Mouse (Mus musculus): ENCODE results near the gene Mapre3. TPM values are rescaled to one million over a fixed set of nuclear protein-coding genes. Genes with fewer than 3 reads are reported as not detected.

Gene Mapre3
- polyA plus RNA-seq, 1 experiment from 2014 or later = 20.0 TPM

GRCm38 (mm10) chr5:30886209-30886608 lies 71.8 kb downstream of the Mapre3 start:
- peak overlapping the region; percentile 89 for H3K4me2 ChIP-seq (ENCODE audit: low read depth, low read length)

GRCm38 (mm10) chr5:30886731-30887130 lies 72.3 kb downstream of the Mapre3 start:
- Histone ChIP-seq H3K4me2 (ENCODE audit: low read depth, low read length) (peak overlapping the region; percentile 89), H3K36me3 (ENCODE audit: control insufficient read depth, insufficient read depth, low read length) (0 out of 2 replicates have a peak, but pooled peaks cover under 1% of the 10 kb centered on the region), H3K27me3 (ENCODE audit: control insufficient read depth, insufficient read depth, low read length) (no peaks in the 10 kb centered on the region), H3K4me1 (ENCODE audit: control insufficient read depth, insufficient read depth, low read length) (peaks cover 10% of the 10 kb centered on the region), H3K27ac (ENCODE audit: low read length) (peak overlapping the region; percentile 92), H3K9me3 (replicated peaks; ENCODE audit: control insufficient read depth, low read length) (no peaks in the 10 kb centered on the region), H3K9ac (ENCODE audit: low read length) (peak overlapping the region; percentile 89; the same call in 1 of the 2 replicates), H3K4me3 (replicated peaks; ENCODE audit: low read length) (peak overlapping the region; percentile 88)
- no peak for ATAC-seq (ENCODE audit: insufficient read depth, low FRiP score)
- WGBS = 33% methylated on average over 5 of the region's 5 CpGs

More at GRCm38 (mm10) chr5:30886209-30886608, 71.8 kb downstream of the Mapre3 start:
- H3K27ac ChIP-seq (ENCODE audit: low read length) = no peak overlapping the region
- H3K36me3 ChIP-seq (ENCODE audit: control insufficient read depth, insufficient read depth, low read length) = no peaks in the 10 kb centered on the region
- ATAC-seq (ENCODE audit: insufficient read depth, low FRiP score) = no peak
- no peaks in the 10 kb centered on the region for H3K27me3 ChIP-seq (ENCODE audit: control insufficient read depth, insufficient read depth, low read length)
- 44% methylated on average over 4 of the region's 4 CpGs for WGBS
- no peak overlapping the region; the same call in 1 of the 2 replicates for H3K4me3 ChIP-seq (replicated peaks; ENCODE audit: low read length)
- H3K9me3 ChIP-seq (replicated peaks; ENCODE audit: control insufficient read depth, low read length) = no peaks in the 10 kb centered on the region
- H3K4me1 ChIP-seq (ENCODE audit: control insufficient read depth, insufficient read depth, low read length) = peaks cover 10% of the 10 kb centered on the region
- H3K9ac ChIP-seq (ENCODE audit: low read length) = no peak overlapping the region

GRCm38 (mm10) chr5:30887331-30887761 lies 72.9 kb downstream of the Mapre3 start:
- 0% methylated on average over 19 of the region's 19 CpGs for WGBS
- Histone ChIP-seq H3K4me2 (ENCODE audit: low read depth, low read length) (peak overlapping the region; percentile 89), H3K36me3 (ENCODE audit: control insufficient read depth, insufficient read depth, low read length) (0 out of 2 replicates have a peak, but pooled peaks cover 4% of the 10 kb centered on the region), H3K4me1 (ENCODE audit: control insufficient read depth, insufficient read depth, low read length) (peaks cover 10% of the 10 kb centered on the region), H3K27me3 (ENCODE audit: control insufficient read depth, insufficient read depth, low read length) (no peaks in the 10 kb centered on the region), H3K4me3 (replicated peaks; ENCODE audit: low read length) (peak overlapping the region; percentile 88), H3K9ac (ENCODE audit: low read length) (peak overlapping the region; percentile 89), H3K27ac (ENCODE audit: low read length) (peak overlapping the region; percentile 92), H3K9me3 (replicated peaks; ENCODE audit: control insufficient read depth, low read length) (no peaks in the 10 kb centered on the region)
- ATAC-seq (ENCODE audit: insufficient read depth, low FRiP score) = peak; percentile 35

GRCm38 (mm10) chr5:30887858-30888336 lies 73.5 kb downstream of the Mapre3 start:
- H3K4me2 ChIP-seq (ENCODE audit: low read depth, low read length) = peak overlapping the region; percentile 89
- H3K27me3 ChIP-seq (ENCODE audit: control insufficient read depth, insufficient read depth, low read length) = no peaks in the 10 kb centered on the region
- H3K9me3 ChIP-seq (replicated peaks; ENCODE audit: control insufficient read depth, low read length) = no peaks in the 10 kb centered on the region
- peak overlapping the region; percentile 89 for H3K9ac ChIP-seq (ENCODE audit: low read length)
- H3K4me1 ChIP-seq (ENCODE audit: control insufficient read depth, insufficient read depth, low read length) = peaks cover 10% of the 10 kb centered on the region
- 0 out of 2 replicates have a peak, but pooled peaks cover 4% of the 10 kb centered on the region for H3K36me3 ChIP-seq (ENCODE audit: control insufficient read depth, insufficient read depth, low read length)
- peak overlapping the region; percentile 88 for H3K4me3 ChIP-seq (replicated peaks; ENCODE audit: low read length)
- H3K27ac ChIP-seq (ENCODE audit: low read length) = peak overlapping the region; percentile 92
- under 1% methylated on average over 28 of the region's 28 CpGs for WGBS
- peak; percentile 89 for ATAC-seq (ENCODE audit: insufficient read depth, low FRiP score)

GRCm38 (mm10) chr5:30888337-30889087 lies 74.1 kb downstream of the Mapre3 start, which contains the start of gene Agbl5:
TSS of gene Agbl5 (plus strand) at chr5:30888694.
- peak; percentile 92 for ATAC-seq (ENCODE audit: insufficient read depth, low FRiP score)
- Histone ChIP-seq H3K9ac (ENCODE audit: low read length) (peak within 1 kb of the TSS; percentile 91), H3K9me3 (replicated peaks; ENCODE audit: control insufficient read depth, low read length) (no peaks in the 10 kb centered on the region), H3K27ac (ENCODE audit: low read length) (peak within 1 kb of the TSS; percentile 92), H3K4me3 (replicated peaks; ENCODE audit: low read length) (peak within 1 kb of the TSS; percentile 88), H3K4me2 (ENCODE audit: low read depth, low read length) (peak within 1 kb of the TSS; percentile 89), H3K27me3 (ENCODE audit: control insufficient read depth, insufficient read depth, low read length) (no peaks in the 10 kb centered on the region), H3K4me1 (ENCODE audit: control insufficient read depth, insufficient read depth, low read length) (peaks cover 10% of the 10 kb centered on the region), H3K36me3 (ENCODE audit: control insufficient read depth, insufficient read depth, low read length) (0 out of 2 replicates have a peak, but pooled peaks cover 4% of the 10 kb centered on the region)
- under 1% methylated on average over 33 of the region's 42 CpGs for WGBS

GRCm38 (mm10) chr5:30889088-30889754 lies 74.8 kb downstream of the Mapre3 start:
- H3K4me2 ChIP-seq (ENCODE audit: low read depth, low read length) = peak overlapping the region; percentile 89
- H3K27me3 ChIP-seq (ENCODE audit: control insufficient read depth, insufficient read depth, low read length) = no peaks in the 10 kb centered on the region
- WGBS = 1% methylated on average over 34 of the region's 42 CpGs
- H3K9ac ChIP-seq (ENCODE audit: low read length) = peak overlapping the region; percentile 91
- peak overlapping the region; percentile 88 for H3K4me3 ChIP-seq (replicated peaks; ENCODE audit: low read length)
- peak overlapping the region; percentile 92 for H3K27ac ChIP-seq (ENCODE audit: low read length)
- 0 out of 2 replicates have a peak, but pooled peaks cover 4% of the 10 kb centered on the region for H3K36me3 ChIP-seq (ENCODE audit: control insufficient read depth, insufficient read depth, low read length)
- H3K4me1 ChIP-seq (ENCODE audit: control insufficient read depth, insufficient read depth, low read length) = peaks cover 10% of the 10 kb centered on the region
- no peaks in the 10 kb centered on the region for H3K9me3 ChIP-seq (replicated peaks; ENCODE audit: control insufficient read depth, low read length)
- peak; percentile 15 for ATAC-seq (ENCODE audit: insufficient read depth, low FRiP score)

GRCm38 (mm10) chr5:30890375-30890774 lies 75.9 kb downstream of the Mapre3 start:
- Histone ChIP-seq H3K27me3 (ENCODE audit: control insufficient read depth, insufficient read depth, low read length) (no peaks in the 10 kb centered on the region), H3K36me3 (ENCODE audit: control insufficient read depth, insufficient read depth, low read length) (peaks cover 9% of the 10 kb centered on the region; the same call in 1 of the 2 replicates), H3K4me3 (replicated peaks; ENCODE audit: low read length) (peak overlapping the region; percentile 88), H3K9ac (ENCODE audit: low read length) (peak overlapping the region; percentile 91; the same call in 1 of the 2 replicates), H3K27ac (ENCODE audit: low read length) (peak overlapping the region; percentile 92; the same call in 1 of the 2 replicates), H3K4me1 (ENCODE audit: control insufficient read depth, insufficient read depth, low read length) (peaks cover 10% of the 10 kb centered on the region), H3K9me3 (replicated peaks; ENCODE audit: control insufficient read depth, low read length) (no peaks in the 10 kb centered on the region), H3K4me2 (ENCODE audit: low read depth, low read length) (peak overlapping the region; percentile 89)
- ATAC-seq (ENCODE audit: insufficient read depth, low FRiP score) = no peak
- WGBS = 43% methylated on average over 7 of the region's 7 CpGs

- Histone ChIP-seq H3K27ac (ENCODE audit: low read length) (no peak overlapping the region), H3K9me3 (replicated peaks; ENCODE audit: control insufficient read depth, low read length) (no peaks in the 10 kb centered on the region), H3K4me1 (ENCODE audit: control insufficient read depth, insufficient read depth, low read length) (peaks cover 12% of the 10 kb centered on the region), H3K4me2 (ENCODE audit: low read depth, low read length) (no peak overlapping the region), H3K9ac (ENCODE audit: low read length) (no peak overlapping the region), H3K4me3 (replicated peaks; ENCODE audit: low read length) (no peak overlapping the region), H3K27me3 (ENCODE audit: control insufficient read depth, insufficient read depth, low read length) (no peaks in the 10 kb centered on the region), H3K36me3 (ENCODE audit: control insufficient read depth, insufficient read depth, low read length) (no peaks in the 10 kb centered on the region)
- 87% methylated on average over 5 of the region's 5 CpGs for WGBS
- no peak for ATAC-seq (ENCODE audit: insufficient read depth, low FRiP score)
Observed at GRCm38 (mm10) chr5:30901860-30902259, 87.4 kb downstream of the Mapre3 start.
